Mouse (Mus musculus): ENCODE data around the gene P2rx2. TPM values are rescaled to one million over a fixed set of nuclear protein-coding genes. Genes with fewer than 3 reads are reported as not detected.
A peak's percentile ranks its signal among the peaks of the same experiment; 100 is the strongest.

Gene P2rx2
- polyA plus RNA-seq, 2 experiments, result 1.4 to 3.1 TPM

DNA sequence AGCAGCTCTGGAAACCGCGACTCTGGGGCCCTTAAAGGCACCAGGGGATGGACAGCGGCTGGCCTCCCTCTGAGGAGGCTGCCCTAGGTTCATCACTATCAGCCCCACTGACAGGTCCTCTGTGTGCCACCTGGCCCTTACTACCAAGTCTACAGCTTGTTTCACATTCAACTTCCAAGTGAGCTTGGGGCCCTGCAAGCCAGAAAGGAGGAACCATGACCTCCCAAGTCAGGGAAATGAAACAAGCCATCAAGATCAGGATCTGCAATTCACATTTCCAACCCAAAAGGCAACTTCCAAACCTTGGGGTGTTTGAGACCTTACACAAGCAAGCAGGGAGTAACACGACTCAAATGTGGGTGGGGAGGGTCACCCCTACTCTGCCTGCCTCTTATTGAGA, 42.3 kb upstream of the P2rx2 start:
- Histone ChIP-seq H3K27me3 (ENCODE audit: control insufficient read depth, insufficient read depth, low read length) (no peaks in the 10 kb centered on the region), H3K9me3 (ENCODE audit: control insufficient read depth, low read length) (no peaks in the 10 kb centered on the region), H3K27ac (replicated peaks; ENCODE audit: low read depth, low read length) (no peak overlapping the region), H3K9ac (ENCODE audit: low read depth, low read length, severe bottlenecking) (no peak overlapping the region), H3K36me3 (ENCODE audit: control insufficient read depth, insufficient read depth, low read length) (peaks cover 4% of the 10 kb centered on the region; the same call in 1 of the 2 replicates), H3K4me3 (replicated peaks; ENCODE audit: low read length) (peak overlapping the region; percentile 75; the same call in 1 of the 2 replicates), H3K4me1 (ENCODE audit: control insufficient read depth, insufficient read depth, low read length) (peaks cover 16% of the 10 kb centered on the region), H3K4me2 (replicated peaks; ENCODE audit: low read depth, low read length, severe bottlenecking) (peak overlapping the region; percentile 66)
- 69% methylated on average over 4 of the region's 4 CpGs for WGBS
- no peak for TF ChIP-seq POLR2A (IDR thresholded peaks at IDR 0.05; ENCODE audit: borderline replicate concordance, extremely low read depth, insufficient read depth, insufficient read length)
- ATAC-seq (ENCODE audit: low FRiP score, low read depth) (no peak), DNase-seq (ENCODE audit: low spot score) (no peak)

GRCm38 (mm10) chr5:110384491-110384890, 41.5 kb upstream of the P2rx2 start:
- H3K4me2 ChIP-seq (replicated peaks; ENCODE audit: low read depth, low read length, severe bottlenecking), result no peak overlapping the region
- peaks cover 6% of the 10 kb centered on the region for H3K36me3 ChIP-seq (ENCODE audit: control insufficient read depth, insufficient read depth, low read length)
- WGBS, result 82% methylated on average over 6 of the region's 6 CpGs
- no peak overlapping the region for H3K4me3 ChIP-seq (replicated peaks; ENCODE audit: low read length)
- H3K27me3 ChIP-seq (ENCODE audit: control insufficient read depth, insufficient read depth, low read length), result no peaks in the 10 kb centered on the region
- DNase-seq (ENCODE audit: low spot score), result no peak
- H3K4me1 ChIP-seq (ENCODE audit: control insufficient read depth, insufficient read depth, low read length), result peaks cover 16% of the 10 kb centered on the region
- ATAC-seq (ENCODE audit: low FRiP score, low read depth), result no peak
- no peak for TF ChIP-seq POLR2A (IDR thresholded peaks at IDR 0.05; ENCODE audit: borderline replicate concordance, extremely low read depth, insufficient read depth, insufficient read length)
- no peak overlapping the region for H3K9ac ChIP-seq (ENCODE audit: low read depth, low read length, severe bottlenecking)
- H3K27ac ChIP-seq (replicated peaks; ENCODE audit: low read depth, low read length), result no peak overlapping the region
- H3K9me3 ChIP-seq (ENCODE audit: control insufficient read depth, low read length), result no peaks in the 10 kb centered on the region

DNA sequence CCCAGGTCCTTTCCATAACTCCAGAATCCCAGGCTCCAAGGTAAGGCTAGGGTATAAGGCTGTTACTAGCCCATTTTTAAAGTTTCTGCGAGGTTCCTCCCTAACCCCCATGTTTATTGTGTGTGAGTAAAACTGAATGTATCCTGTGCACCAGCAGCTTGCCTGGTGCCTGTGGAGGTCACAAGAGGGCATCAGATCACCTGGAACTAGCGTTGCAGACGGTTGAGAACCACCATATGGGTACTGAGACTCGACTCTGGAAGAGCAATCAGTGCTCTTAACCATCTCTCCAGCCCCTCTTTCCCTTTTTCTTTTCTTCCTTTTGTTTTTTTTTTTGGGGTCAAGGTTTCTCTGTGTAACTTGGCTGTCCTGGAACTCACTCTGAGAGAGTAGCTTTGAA, 36.8 kb upstream of the P2rx2 start:
- WGBS, result 77% methylated on average over 4 of the region's 4 CpGs
- no peak for TF ChIP-seq POLR2A (IDR thresholded peaks at IDR 0.05; ENCODE audit: borderline replicate concordance, extremely low read depth, insufficient read depth, insufficient read length)
- peaks cover 49% of the 10 kb centered on the region for H3K36me3 ChIP-seq (ENCODE audit: control insufficient read depth, insufficient read depth, low read length)

GRCm38 (mm10) chr5:110379086-110379485, 36.1 kb upstream of the P2rx2 start:
- Histone ChIP-seq H3K27me3 (ENCODE audit: control insufficient read depth, insufficient read depth, low read length) (no peaks in the 10 kb centered on the region), H3K9me3 (ENCODE audit: control insufficient read depth, low read length) (no peaks in the 10 kb centered on the region), H3K4me3 (replicated peaks; ENCODE audit: low read length) (no peak overlapping the region), H3K36me3 (ENCODE audit: control insufficient read depth, insufficient read depth, low read length) (peaks cover 52% of the 10 kb centered on the region), H3K4me2 (replicated peaks; ENCODE audit: low read depth, low read length, severe bottlenecking) (no peak overlapping the region), H3K9ac (ENCODE audit: low read depth, low read length, severe bottlenecking) (0 out of 2 replicates have a peak overlapping the region, but pooled peaks have one; percentile 4), H3K4me1 (ENCODE audit: control insufficient read depth, insufficient read depth, low read length) (no peaks in the 10 kb centered on the region), H3K27ac (replicated peaks; ENCODE audit: low read depth, low read length) (no peak overlapping the region)
- 87% methylated on average over 15 of the region's 15 CpGs for WGBS
- ATAC-seq (ENCODE audit: low FRiP score, low read depth), result no peak
- no peak for TF ChIP-seq POLR2A (IDR thresholded peaks at IDR 0.05; ENCODE audit: borderline replicate concordance, extremely low read depth, insufficient read depth, insufficient read length)
- no peak for DNase-seq (ENCODE audit: low spot score)

More for the DNA sequence above, 36.8 kb upstream of the P2rx2 start:
- no peak for DNase-seq (ENCODE audit: low spot score)
- no peak overlapping the region for H3K4me3 ChIP-seq (replicated peaks; ENCODE audit: low read length)
- peaks cover 2% of the 10 kb centered on the region; the same call in 1 of the 2 replicates for H3K4me1 ChIP-seq (ENCODE audit: control insufficient read depth, insufficient read depth, low read length)
- ATAC-seq (ENCODE audit: low FRiP score, low read depth), result no peak
- H3K9ac ChIP-seq (ENCODE audit: low read depth, low read length, severe bottlenecking), result no peak overlapping the region
- no peak overlapping the region for H3K27ac ChIP-seq (replicated peaks; ENCODE audit: low read depth, low read length)
- H3K4me2 ChIP-seq (replicated peaks; ENCODE audit: low read depth, low read length, severe bottlenecking), result no peak overlapping the region
- H3K9me3 ChIP-seq (ENCODE audit: control insufficient read depth, low read length), result no peaks in the 10 kb centered on the region
- H3K27me3 ChIP-seq (ENCODE audit: control insufficient read depth, insufficient read depth, low read length), result no peaks in the 10 kb centered on the region

DNA sequence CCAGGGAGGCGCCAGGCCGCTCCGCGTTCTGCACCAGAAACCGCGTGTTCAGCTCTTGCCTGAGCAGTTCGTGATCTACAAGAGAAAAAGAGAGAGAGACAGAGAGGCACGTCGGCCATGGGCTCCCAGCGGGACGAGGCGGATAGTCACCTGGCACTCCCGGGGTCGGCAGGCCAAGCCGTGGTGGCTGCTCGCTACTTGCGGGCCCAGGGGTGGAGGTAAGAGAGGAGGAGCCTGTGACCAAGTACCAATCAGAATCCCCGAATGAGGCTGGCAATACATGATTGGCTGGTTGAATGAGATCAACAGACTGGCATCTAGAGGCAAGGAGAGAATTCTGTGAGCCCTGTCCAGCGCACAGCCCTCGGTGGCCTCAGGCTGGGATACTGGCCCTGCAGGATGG, 35.2 kb upstream of the P2rx2 start:
- DNase-seq (ENCODE audit: low spot score) (no peak), ATAC-seq (ENCODE audit: low FRiP score, low read depth) (peak; percentile 56; the same call in 1 of the 2 replicates)
- Histone ChIP-seq H3K27me3 (ENCODE audit: control insufficient read depth, insufficient read depth, low read length) (no peaks in the 10 kb centered on the region), H3K4me2 (replicated peaks; ENCODE audit: low read depth, low read length, severe bottlenecking) (no peak overlapping the region), H3K4me3 (replicated peaks; ENCODE audit: low read length) (no peak overlapping the region), H3K4me1 (ENCODE audit: control insufficient read depth, insufficient read depth, low read length) (no peaks in the 10 kb centered on the region), H3K36me3 (ENCODE audit: control insufficient read depth, insufficient read depth, low read length) (peaks cover 59% of the 10 kb centered on the region), H3K27ac (replicated peaks; ENCODE audit: low read depth, low read length) (no peak overlapping the region), H3K9me3 (ENCODE audit: control insufficient read depth, low read length) (no peaks in the 10 kb centered on the region), H3K9ac (ENCODE audit: low read depth, low read length, severe bottlenecking) (no peak overlapping the region)
- WGBS, result 37% methylated on average over 20 of the region's 20 CpGs
- no peak for TF ChIP-seq POLR2A (IDR thresholded peaks at IDR 0.05; ENCODE audit: borderline replicate concordance, extremely low read depth, insufficient read depth, insufficient read length)
